Mouse (Mus musculus): ENCODE measurements around the gene Gucy2f.

GRCm38 (mm10) chrX:142226542-142226941, 29.8 kb upstream of the Gucy2f start, which contains the start of gene Nxt2:
- TF ChIP-seq CTCF (IDR thresholded peaks at IDR 0.05; ENCODE audit: low read depth) (no peak), EP300 (IDR thresholded peaks at IDR 0.05; ENCODE audit: low read depth) (no peak)
